Mouse (Mus musculus) ES-Bruce4 (cell line): Measurements from ENCODE around the gene Zswim4. TPM values are rescaled to one million over a fixed set of nuclear protein-coding genes. Genes with fewer than 3 reads are reported as not detected.
A peak's percentile ranks its signal among the peaks of the same experiment; 100 is the strongest.

Experiments
- H3K27ac ChIP-seq: 2 replicates; pipeline ENCODE4 v1.5.1; 2012; ENCODE audit warnings: low read length, inconsistent platforms; ENCODE audit not compliant: insufficient read depth
- H3K27me3 ChIP-seq: 2 replicates; pipeline ENCODE4 v1.6.1; 2012; ENCODE audit warnings: mild to moderate bottlenecking, low read length, inconsistent platforms; ENCODE audit not compliant: control insufficient read depth, poor library complexity, insufficient read depth, severe bottlenecking
- H3K36me3 ChIP-seq: 2 replicates; pipeline ENCODE4 v1.6.1; 2012; ENCODE audit warnings: inconsistent platforms, mild to moderate bottlenecking, low read length, moderate library complexity; ENCODE audit not compliant: control insufficient read depth, poor library complexity, insufficient read depth, severe bottlenecking
- H3K4me1 ChIP-seq: one replicate; pipeline ENCODE4 v1.8.1; 2011; ENCODE audit warnings: low read length; ENCODE audit not compliant: control insufficient read depth, insufficient read depth
- H3K4me3 ChIP-seq: 2 replicates; pipeline ENCODE4 v1.5.1; 2011; ENCODE audit warnings: low read depth, mild to moderate bottlenecking, low read length
- H3K9ac ChIP-seq: 2 replicates; pipeline ENCODE4 v1.6.1; 2012; ENCODE audit warnings: low read depth, mild to moderate bottlenecking, inconsistent platforms; ENCODE audit not compliant: poor library complexity, severe bottlenecking
- H3K9me3 ChIP-seq: replicated peaks from 2 replicates; pipeline ENCODE4 v1.6.1; 2012; ENCODE audit warnings: mild to moderate bottlenecking, low read length, inconsistent platforms; ENCODE audit not compliant: control insufficient read depth, poor library complexity, insufficient read depth, severe bottlenecking
- CTCF ChIP-seq: IDR thresholded peaks from one replicate; pipeline ENCODE4 v1.8.1; 2011; ENCODE audit warnings: low read depth, low read length
- EP300 ChIP-seq: IDR thresholded peaks from 2 replicates; pipeline ENCODE4 v1.6.1; 2011; ENCODE audit warnings: low read depth, low read length; ENCODE audit not compliant: insufficient read depth
- POLR2A ChIP-seq: IDR thresholded peaks from one replicate; pipeline ENCODE4 v1.8.1; 2011; ENCODE audit warnings: low read length; ENCODE audit not compliant: insufficient read depth
- polyA plus RNA-seq: library from polyadenylated mRNA; stranded (reverse); fragments of >200 nt; gene quantifications from 2 replicates; pipeline ENCODE4 v1.2.4, GENCODE M21; 2011; ENCODE audit warnings: low read depth; ENCODE audit not compliant: missing spikeins, insufficient read depth, insufficient read length

Gene Zswim4
- polyA plus RNA-seq, 1 experiment = 14.8 TPM

DNA sequence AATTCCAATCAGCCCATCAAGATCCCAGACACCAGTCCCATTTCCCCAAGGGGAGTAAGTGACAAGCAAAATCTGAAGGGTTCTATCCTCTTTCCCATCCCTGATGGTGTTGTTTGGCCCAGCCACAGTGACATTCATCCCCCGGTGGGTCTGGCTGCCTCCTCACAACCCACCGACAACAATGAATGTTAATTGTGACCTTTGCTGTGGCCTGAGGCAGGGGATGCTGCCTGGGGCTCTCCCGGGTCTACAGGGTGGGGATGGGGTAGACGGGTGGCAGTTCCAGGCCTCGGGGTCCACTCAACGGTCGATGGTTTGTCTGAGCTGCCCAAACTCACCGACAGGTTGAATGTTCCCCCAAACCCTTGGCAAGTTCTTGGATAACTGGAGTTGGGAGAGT lies 58.3 kb downstream of the Zswim4 start:
- no peaks in the 10 kb centered on the region for H3K9me3 ChIP-seq
- no peaks in the 10 kb centered on the region; the same call in 1 of the 2 replicates for H3K36me3 ChIP-seq
- H3K27ac ChIP-seq = peak overlapping the region; percentile 66
- no peaks in the 10 kb centered on the region for H3K27me3 ChIP-seq
- H3K9ac ChIP-seq = peak overlapping the region; percentile 55
- peaks cover 9% of the 10 kb centered on the region for H3K4me1 ChIP-seq
- H3K4me3 ChIP-seq = no peak overlapping the region
- peak; percentile 94 for TF ChIP-seq EP300
- TF ChIP-seq CTCF = no peak

DNA sequence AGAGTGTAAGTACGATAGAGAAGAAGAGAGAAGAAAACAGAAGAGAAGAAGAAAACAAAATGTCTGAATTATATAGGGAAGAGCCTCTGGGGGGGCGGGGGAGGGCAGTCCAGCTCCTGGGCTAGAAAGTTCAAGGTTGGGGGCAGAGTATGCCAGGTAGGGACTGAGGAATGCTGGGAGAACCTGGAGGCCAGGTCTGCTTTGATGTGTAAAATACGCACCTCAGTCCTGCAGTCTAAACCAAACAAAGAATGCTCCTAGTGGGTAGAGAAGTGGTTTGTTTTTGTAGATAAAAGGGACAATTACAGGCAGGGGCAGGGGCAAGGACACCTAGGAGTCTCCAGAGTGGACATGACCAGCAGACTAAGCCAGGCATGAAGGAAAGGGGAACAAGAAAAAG lies 59.5 kb downstream of the Zswim4 start:
- TF ChIP-seq EP300 (peak; percentile 91), CTCF (no peak)
- no peaks in the 10 kb centered on the region for H3K27me3 ChIP-seq
- H3K36me3 ChIP-seq = peaks cover 6% of the 10 kb centered on the region; the same call in 1 of the 2 replicates
- no peaks in the 10 kb centered on the region for H3K9me3 ChIP-seq
- H3K9ac ChIP-seq = no peak overlapping the region
- peaks cover 9% of the 10 kb centered on the region for H3K4me1 ChIP-seq
- H3K27ac ChIP-seq = peak overlapping the region; percentile 66
- H3K4me3 ChIP-seq = no peak overlapping the region

DNA sequence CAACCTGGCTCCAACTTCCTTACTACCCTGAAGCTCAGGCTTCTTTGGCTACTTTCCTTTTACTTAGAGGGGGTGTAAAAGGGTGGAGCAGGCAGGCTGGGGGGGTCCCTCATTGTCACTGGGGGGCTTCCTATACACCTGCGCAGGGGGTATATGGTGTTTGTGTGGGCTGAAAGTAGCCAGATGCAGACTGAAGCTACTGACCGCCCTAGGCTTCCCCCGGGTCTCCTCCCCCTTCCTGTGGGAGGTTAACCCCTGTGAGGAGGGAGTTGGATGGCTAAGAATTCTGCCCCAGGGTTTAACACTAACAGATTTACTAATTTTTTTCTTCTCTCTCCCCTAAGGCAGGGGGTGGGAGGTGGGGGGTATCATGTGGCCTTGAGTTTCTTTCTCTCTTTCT lies 60.3 kb downstream of the Zswim4 start:
- peaks cover 13% of the 10 kb centered on the region for H3K36me3 ChIP-seq
- no peaks in the 10 kb centered on the region for H3K27me3 ChIP-seq
- H3K27ac ChIP-seq = peak overlapping the region; percentile 9; the same call in 1 of the 2 replicates
- no peaks in the 10 kb centered on the region for H3K9me3 ChIP-seq
- TF ChIP-seq EP300 (peak; percentile 82), CTCF (no peak), POLR2A (no peak)
- peaks cover 9% of the 10 kb centered on the region for H3K4me1 ChIP-seq
- peak overlapping the region; percentile 4 for H3K9ac ChIP-seq
- H3K4me3 ChIP-seq = no peak overlapping the region

DNA sequence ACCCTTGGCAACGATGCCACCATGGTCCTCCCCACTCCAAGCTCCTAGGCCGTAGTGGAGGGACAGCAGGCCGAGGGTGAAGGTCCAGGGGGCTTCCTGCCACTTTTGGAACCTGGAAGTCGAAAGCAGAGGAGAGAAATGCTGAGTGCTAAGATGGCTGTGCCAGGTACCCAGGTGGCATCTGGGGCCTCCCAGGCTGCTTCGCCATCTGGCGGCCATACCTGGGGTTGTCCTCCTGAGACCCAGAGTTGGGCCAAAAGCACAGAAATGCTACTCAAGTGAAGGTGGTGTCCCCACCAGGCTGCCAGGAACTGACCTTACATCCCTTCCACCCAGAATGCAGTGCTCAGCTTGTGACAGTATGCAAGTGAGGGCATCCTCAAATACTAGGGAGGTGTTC lies 63.0 kb downstream of the Zswim4 start:
- Histone ChIP-seq H3K4me1 (peaks cover 7% of the 10 kb centered on the region), H3K9me3 (no peaks in the 10 kb centered on the region), H3K27me3 (no peaks in the 10 kb centered on the region), H3K36me3 (peaks cover 13% of the 10 kb centered on the region), H3K9ac (no peak overlapping the region), H3K27ac (no peak overlapping the region), H3K4me3 (no peak overlapping the region)
- TF ChIP-seq EP300 (no peak), CTCF (peak; percentile 50)

- H3K4me3 ChIP-seq = no peak overlapping the region
- no peaks in the 10 kb centered on the region for H3K27me3 ChIP-seq
- H3K36me3 ChIP-seq = peaks cover 13% of the 10 kb centered on the region
- no peak for TF ChIP-seq EP300
- H3K9me3 ChIP-seq = no peaks in the 10 kb centered on the region
- H3K4me1 ChIP-seq = no peaks in the 10 kb centered on the region
- H3K9ac ChIP-seq = no peak overlapping the region
- H3K27ac ChIP-seq = no peak overlapping the region
These were observed 66.8 kb downstream of the Zswim4 start for GRCm38 (mm10) chr8:84170096-84170495.

DNA sequence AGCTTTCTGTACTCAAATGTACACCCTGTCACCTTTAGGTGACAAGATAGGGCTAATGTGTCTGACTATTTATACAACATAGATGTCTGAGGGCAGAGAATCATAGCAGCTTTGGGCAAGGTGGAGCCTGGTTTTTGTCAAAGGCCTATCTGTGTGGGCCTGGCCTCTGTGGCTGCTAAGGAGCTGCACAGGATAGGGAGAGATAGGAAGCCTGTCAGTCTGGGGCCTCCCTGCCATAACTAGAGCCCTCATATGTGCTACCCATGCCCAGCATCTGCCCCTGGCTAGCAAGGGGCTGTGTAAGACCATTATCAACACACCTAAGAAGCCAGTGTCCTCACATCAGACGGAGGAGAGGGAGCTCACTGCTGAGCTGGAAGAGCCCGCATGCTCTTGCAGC lies 69.2 kb downstream of the Zswim4 start:
- Histone ChIP-seq H3K27me3 (no peaks in the 10 kb centered on the region), H3K4me1 (no peaks in the 10 kb centered on the region), H3K27ac (no peak overlapping the region), H3K9ac (no peak overlapping the region), H3K36me3 (peaks cover 9% of the 10 kb centered on the region), H3K9me3 (no peaks in the 10 kb centered on the region), H3K4me3 (no peak overlapping the region)
- no peak for TF ChIP-seq EP300
- no peak for TF ChIP-seq POLR2A
- TF ChIP-seq CTCF = no peak

Other genes with a start within 250 kb of the Zswim4 start
- gene Samd1, start 239.4 kb downstream of the Zswim4 start, polyA plus RNA-seq = 79.7 and 95.7 TPM in 2 replicates
- gene 1700067K01Rik, start 235.6 kb downstream of the Zswim4 start, polyA plus RNA-seq = 1.5 and 2.4 TPM in 2 replicates
- gene 2210011C24Rik, start 224.9 kb downstream of the Zswim4 start, polyA plus RNA-seq = 11.2 and 15.9 TPM in 2 replicates
- 61.7 and 62.8 TPM in 2 replicates for gene Palm3, start 215.6 kb downstream of the Zswim4 start, polyA plus RNA-seq
- gene Il27ra, start 194.5 kb downstream of the Zswim4 start, polyA plus RNA-seq = 0.33 and 0.61 TPM in 2 replicates
- gene Rln3, start 192.1 kb downstream of the Zswim4 start, polyA plus RNA-seq = 1.4 and 1.9 TPM in 2 replicates
- 0.56 and 0.76 TPM in 2 replicates for gene Gm10643, start 171.9 kb downstream of the Zswim4 start, polyA plus RNA-seq
- 9.6 and 10.5 TPM in 2 replicates for gene Rfx1, start 170.2 kb downstream of the Zswim4 start, polyA plus RNA-seq
- 43.4 and 44.0 TPM in 2 replicates for gene Dcaf15, start 132.3 kb downstream of the Zswim4 start, polyA plus RNA-seq
- 0.33 TPM in 1 of 2 replicates, not detected in the other for gene Podnl1, start 111.1 kb downstream of the Zswim4 start, polyA plus RNA-seq
- 18.0 and 27.2 TPM in 2 replicates for gene Cc2d1a, start 89.1 kb downstream of the Zswim4 start, polyA plus RNA-seq
- gene 4930432K21Rik, start 89.0 kb downstream of the Zswim4 start, polyA plus RNA-seq = 3.8 and 4.7 TPM in 2 replicates
- 3.0 and 4.3 TPM in 2 replicates for gene Nanos3, start 51.8 kb downstream of the Zswim4 start, polyA plus RNA-seq
- 90.6 and 92.0 TPM in 2 replicates for gene D8Ertd738e, start 12.7 kb upstream of the Zswim4 start, polyA plus RNA-seq
- 37.1 and 38.0 TPM in 2 replicates for gene Mri1, start 20.3 kb upstream of the Zswim4 start, polyA plus RNA-seq
- gene Ccdc130, start 33.3 kb upstream of the Zswim4 start, polyA plus RNA-seq = 21.3 and 25.7 TPM in 2 replicates
- 24.0 and 38.3 TPM in 2 replicates for gene Cacna1a, start 151.4 kb upstream of the Zswim4 start, polyA plus RNA-seq